Comparison of ENCODE assay signal across 10 mouse cellular contexts in genomic region chr8:26272110-26272509, GRCm38 (mm10).
A peak's percentile ranks its signal among the peaks of the same experiment; 100 is the strongest.
DNase-seq lines count a peak whose midpoint lies in the region; ATAC-seq and TF ChIP-seq lines count a peak whose summit lies in the region.
"Had no signal": no experiment of that assay in that cellular context is flagged by ENCODE, and none has a peak within 500 bp of the region (broad histone marks: within the 10 kb centered on the region; RNA-seq: fewer than 3 reads in every experiment).

No protein-coding gene starts in this region.

- ATAC-seq in midbrain, embryonic 15.5 days (replicated peaks): no peak
- no peak for ATAC-seq in midbrain, postnatal 0 days (ENCODE audit: low FRiP score)
- ATAC-seq in frontal cortex, adult (ENCODE audit: low TSS enrichment): no peak

- H3K36me3 ChIP-seq in midbrain, embryonic 10.5 days: no peaks in the 10 kb centered on the region
- H3K36me3 ChIP-seq in midbrain, embryonic 15.5 days (replicated peaks): no peaks in the 10 kb centered on the region
- no peaks in the 10 kb centered on the region for H3K36me3 ChIP-seq in midbrain, postnatal 0 days (ENCODE audit: insufficient read depth, low read length)
- H3K36me3 ChIP-seq: limb, embryonic 13.5 days had no signal

- H3K9me3 ChIP-seq in midbrain, embryonic 10.5 days (replicated peaks): no peaks in the 10 kb centered on the region
- H3K9me3 ChIP-seq in midbrain, embryonic 15.5 days: no peaks in the 10 kb centered on the region
- no peaks in the 10 kb centered on the region for H3K9me3 ChIP-seq in midbrain, postnatal 0 days (ENCODE audit: low read length)
- H3K9me3 ChIP-seq: limb, embryonic 13.5 days had no signal

- no peak for DNase-seq in gastrocnemius, adult 2 months
- DNase-seq in gastrocnemius, postnatal 25 days: no peak
- peak; percentile 41 for DNase-seq in midbrain, embryonic 10.5 days (ENCODE audit: low spot score)
- DNase-seq in brain, embryonic 14.5 days (ENCODE audit: low read depth): peak; percentile 59
- no peak for DNase-seq in midbrain, postnatal 0 days (ENCODE audit: low spot score)
- DNase-seq in ovary, postnatal 10 days (ENCODE audit: low spot score): no peak
- DNase-seq: adrenal gland, adult 8-10 months had no signal

- H3K9ac ChIP-seq in midbrain, embryonic 15.5 days: no peak overlapping the region
- no peak overlapping the region for H3K9ac ChIP-seq in midbrain, postnatal 0 days (replicated peaks; ENCODE audit: low read length, poor library complexity, severe bottlenecking)
- H3K9ac ChIP-seq: limb, embryonic 13.5 days had no signal

- no peak overlapping the region for H3K4me2 ChIP-seq in midbrain, embryonic 15.5 days
- H3K4me2 ChIP-seq in midbrain, postnatal 0 days (ENCODE audit: low read depth, low read length, poor library complexity, severe bottlenecking): no peak overlapping the region

- TF ChIP-seq CTCF in gastrocnemius, adult 2 months (IDR thresholded peaks at IDR 0.05): peak; percentile 48
- TF ChIP-seq CTCF in brain, embryonic 14.5 days (IDR thresholded peaks at IDR 0.05; ENCODE audit: borderline replicate concordance, extremely low read depth, insufficient read depth, insufficient read length): peak; percentile 62; the same call in 1 of the 2 replicates
- peak; percentile 62 for TF ChIP-seq CTCF in midbrain, postnatal 0 days (IDR thresholded peaks at IDR 0.05)

- no peak overlapping the region for H3K4me3 ChIP-seq in gastrocnemius, adult 2 months
- H3K4me3 ChIP-seq in midbrain, embryonic 10.5 days: no peak overlapping the region
- no peak overlapping the region for H3K4me3 ChIP-seq in midbrain, embryonic 15.5 days
- H3K4me3 ChIP-seq in midbrain, postnatal 0 days (ENCODE audit: low read depth, low read length): no peak overlapping the region
- H3K4me3 ChIP-seq: limb, embryonic 13.5 days had no signal

- H3K4me1 ChIP-seq in midbrain, embryonic 10.5 days: peaks cover 30% of the 10 kb centered on the region
- H3K4me1 ChIP-seq in midbrain, embryonic 15.5 days: peaks cover 20% of the 10 kb centered on the region
- H3K4me1 ChIP-seq in midbrain, postnatal 0 days (ENCODE audit: insufficient read depth, low read length): 0 out of 2 replicates have a peak, but pooled peaks cover 3% of the 10 kb centered on the region

- H3K27me3 ChIP-seq in midbrain, embryonic 10.5 days (ENCODE audit: low read depth, poor library complexity, severe bottlenecking): peaks cover 22% of the 10 kb centered on the region; the same call in 1 of the 2 replicates
- peaks cover 11% of the 10 kb centered on the region; the same call in 1 of the 2 replicates for H3K27me3 ChIP-seq in midbrain, embryonic 15.5 days (replicated peaks)
- peaks cover 3% of the 10 kb centered on the region; the same call in 1 of the 2 replicates for H3K27me3 ChIP-seq in midbrain, postnatal 0 days (ENCODE audit: insufficient read depth, low read length)

- WGBS in midbrain, embryonic 10.5 days: 34% methylated on average over 4 of the region's 4 CpGs
- 37% methylated on average over 4 of the region's 4 CpGs for WGBS in midbrain, embryonic 15.5 days
- WGBS in midbrain, postnatal 0 days: 33% methylated on average over 4 of the region's 4 CpGs

- no peak for TF ChIP-seq POLR2A in brain, embryonic 14.5 days (IDR thresholded peaks at IDR 0.05; ENCODE audit: borderline replicate concordance, extremely low read depth, insufficient read depth, insufficient read length, poor library complexity, severe bottlenecking)

- intact Hi-C loops in gastrocnemius, adult 2 months (cut with DNase I): no loop called here

- no peak overlapping the region for H3K27ac ChIP-seq in gastrocnemius, adult 2 months
- no peak overlapping the region for H3K27ac ChIP-seq in midbrain, embryonic 10.5 days (replicated peaks)
- H3K27ac ChIP-seq in midbrain, embryonic 15.5 days: no peak overlapping the region
- no peak overlapping the region for H3K27ac ChIP-seq in midbrain, postnatal 0 days (ENCODE audit: low read depth, low read length)
- H3K27ac ChIP-seq: limb, embryonic 13.5 days had no signal

Comparison
In these comparisons a context has a peak if more than half of its experiments do, and no peak if none do; other contexts are left out.
1. DNase-seq: peak in midbrain, embryonic 10.5 days (single experiment) and brain, embryonic 14.5 days (single experiment); none in gastrocnemius, adult 2 months (single experiment), gastrocnemius, postnatal 25 days (single experiment), midbrain, postnatal 0 days (single experiment) and ovary, postnatal 10 days (single experiment).
2. Peak in every context shown above with its lines, with median percentiles within 50 percentile points of each other: CTCF ChIP-seq.